Mouse (Mus musculus): ENCODE data around the gene Coq8a. TPM values are rescaled to one million over a fixed set of nuclear protein-coding genes. Genes with fewer than 3 reads are reported as not detected.

Gene Coq8a
- polyA plus RNA-seq, 1 experiment from 2014 or later = 28.3 TPM

DNA sequence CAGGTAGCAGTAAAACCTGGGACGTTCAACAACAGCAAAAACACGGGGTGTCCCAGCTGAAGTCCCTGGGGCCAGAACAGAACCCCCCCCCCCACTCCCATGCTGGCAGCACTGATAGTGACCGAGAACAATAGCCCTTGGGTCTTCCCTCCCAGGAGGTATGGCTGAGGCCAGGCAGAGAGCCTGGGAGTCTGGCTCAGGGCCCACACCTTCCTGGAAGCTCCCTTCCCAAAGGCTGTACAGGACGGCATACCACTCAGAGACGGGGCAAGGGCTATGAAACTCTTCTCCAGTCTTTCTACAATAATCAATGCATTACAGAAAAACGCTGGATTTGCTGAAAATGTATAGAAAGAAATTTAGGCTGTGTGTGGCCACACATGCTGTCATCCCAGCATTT, 24.7 kb downstream of the Coq8a start:
- Histone ChIP-seq H3K36me3 (peaks cover 3% of the 10 kb centered on the region; the same call in 1 of the 2 replicates), H3K4me1 (peaks cover 5% of the 10 kb centered on the region), H3K4me3 (no peak overlapping the region), H3K4me2 (no peak overlapping the region), H3K9ac (no peak overlapping the region), H3K27me3 (replicated peaks) (no peaks in the 10 kb centered on the region), H3K27ac (replicated peaks) (no peak overlapping the region), H3K9me3 (no peaks in the 10 kb centered on the region)
- 55% methylated on average over 6 of the region's 6 CpGs for WGBS
- ATAC-seq (ENCODE audit: extremely low read depth, insufficient number of reproducible peaks, low FRiP score, low TSS enrichment) = no peak

DNA sequence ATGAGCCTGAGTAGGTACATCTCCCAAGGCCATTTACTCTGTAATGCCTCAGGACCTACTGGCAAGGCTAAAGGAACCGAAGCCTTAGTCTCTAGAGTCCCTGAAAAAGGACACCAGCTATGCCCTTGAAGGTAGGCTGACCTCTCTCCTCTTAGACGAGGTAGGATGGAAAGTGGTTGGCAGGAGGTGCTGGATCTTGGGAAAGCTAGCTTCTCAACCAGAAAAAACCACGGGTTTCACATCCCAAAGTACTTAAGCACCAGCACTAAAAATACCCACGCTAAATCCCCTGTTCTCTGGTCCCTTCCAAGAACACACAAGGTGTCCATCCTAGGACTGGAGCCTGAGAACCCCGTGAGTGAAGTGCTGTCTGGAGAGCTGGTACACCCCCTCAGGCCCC, 26.4 kb downstream of the Coq8a start:
- Histone ChIP-seq H3K27ac (replicated peaks) (no peak overlapping the region), H3K4me2 (no peak overlapping the region), H3K4me3 (no peak overlapping the region), H3K9ac (no peak overlapping the region), H3K4me1 (no peaks in the 10 kb centered on the region), H3K36me3 (peaks cover 4% of the 10 kb centered on the region; the same call in 1 of the 2 replicates), H3K27me3 (replicated peaks) (no peaks in the 10 kb centered on the region), H3K9me3 (no peaks in the 10 kb centered on the region)
- no peak for ATAC-seq (ENCODE audit: extremely low read depth, insufficient number of reproducible peaks, low FRiP score, low TSS enrichment)
- WGBS = 63% methylated on average over 5 of the region's 5 CpGs

DNA sequence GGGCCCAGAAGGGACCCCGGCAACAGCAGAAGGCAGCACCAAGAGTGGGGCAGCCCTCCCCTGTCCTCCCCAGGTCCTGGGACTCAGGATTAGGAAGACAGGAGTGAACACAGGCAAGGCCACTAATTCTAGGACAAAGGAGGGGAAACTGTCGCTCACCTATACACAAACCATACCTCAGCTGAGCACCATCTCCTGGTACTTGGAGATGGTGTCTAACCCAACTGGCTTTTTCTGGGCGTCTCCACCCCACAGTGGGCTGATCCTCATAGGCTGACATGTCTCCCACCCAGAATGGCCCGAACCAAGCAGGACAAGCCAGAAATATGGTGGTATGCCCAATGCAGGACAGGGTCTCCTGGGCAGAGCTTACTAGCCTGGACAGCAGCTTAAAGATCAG, 26.8 kb downstream of the Coq8a start:
- Histone ChIP-seq H3K27ac (replicated peaks) (no peak overlapping the region), H3K4me1 (no peaks in the 10 kb centered on the region), H3K36me3 (peaks cover 7% of the 10 kb centered on the region; the same call in 1 of the 2 replicates), H3K27me3 (replicated peaks) (no peaks in the 10 kb centered on the region), H3K9ac (no peak overlapping the region), H3K4me3 (no peak overlapping the region), H3K4me2 (no peak overlapping the region), H3K9me3 (no peaks in the 10 kb centered on the region)
- WGBS = 82% methylated on average over 4 of the region's 4 CpGs
- no peak for ATAC-seq (ENCODE audit: extremely low read depth, insufficient number of reproducible peaks, low FRiP score, low TSS enrichment)

DNA sequence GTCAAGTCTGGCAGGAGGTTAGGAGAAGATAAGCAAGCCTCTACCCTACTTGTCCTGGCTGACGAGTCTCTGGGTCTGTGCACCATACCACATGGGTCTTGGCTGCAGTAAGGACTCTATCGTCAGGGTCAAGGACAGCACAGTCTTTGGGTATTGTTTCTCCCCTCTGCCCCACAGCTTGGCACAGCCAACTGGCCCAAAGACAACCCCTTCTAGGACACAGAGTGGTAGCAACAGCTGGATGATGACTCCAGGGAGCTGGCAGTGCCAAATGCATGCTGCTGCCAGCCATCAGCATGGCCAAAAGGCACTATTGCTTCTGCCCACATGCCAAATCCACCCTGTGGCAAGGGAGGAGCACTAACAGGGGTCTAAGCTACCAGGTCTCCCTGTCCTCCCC, 27.5 kb downstream of the Coq8a start:
- H3K9me3 ChIP-seq = no peaks in the 10 kb centered on the region
- H3K9ac ChIP-seq = no peak overlapping the region
- peaks cover 14% of the 10 kb centered on the region for H3K36me3 ChIP-seq
- ATAC-seq (ENCODE audit: extremely low read depth, insufficient number of reproducible peaks, low FRiP score, low TSS enrichment) = no peak
- no peak overlapping the region for H3K4me2 ChIP-seq
- H3K4me3 ChIP-seq = no peak overlapping the region
- H3K27me3 ChIP-seq (replicated peaks) = no peaks in the 10 kb centered on the region
- H3K4me1 ChIP-seq = no peaks in the 10 kb centered on the region
- 45% methylated on average over 2 of the region's 2 CpGs for WGBS
- H3K27ac ChIP-seq (replicated peaks) = no peak overlapping the region

DNA sequence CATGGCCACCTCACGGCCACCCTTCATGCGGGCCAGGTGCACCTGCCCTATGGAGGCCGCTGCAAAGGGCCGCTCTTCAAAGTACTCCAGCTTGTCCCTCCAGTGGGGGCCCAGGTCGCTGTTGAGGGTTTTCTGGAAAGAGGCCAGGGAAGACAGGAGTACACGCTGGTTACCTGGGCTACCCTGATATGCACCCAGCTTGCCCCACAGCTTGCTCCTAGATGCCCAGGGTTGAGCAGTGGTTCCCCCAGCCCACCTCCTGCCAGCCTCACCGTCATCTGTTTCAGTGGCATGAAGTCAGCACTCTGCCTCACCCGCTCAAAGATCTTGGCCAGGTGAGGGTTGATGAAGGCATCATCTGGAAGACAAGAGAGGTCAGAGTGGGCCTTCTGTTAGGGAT, 29.3 kb downstream of the Coq8a start:
- WGBS = 82% methylated on average over 8 of the region's 8 CpGs
- Histone ChIP-seq H3K4me1 (no peaks in the 10 kb centered on the region), H3K27ac (replicated peaks) (no peak overlapping the region), H3K27me3 (replicated peaks) (no peaks in the 10 kb centered on the region), H3K4me3 (no peak overlapping the region), H3K9me3 (no peaks in the 10 kb centered on the region), H3K9ac (no peak overlapping the region), H3K4me2 (no peak overlapping the region), H3K36me3 (peaks cover 30% of the 10 kb centered on the region)
- ATAC-seq (ENCODE audit: extremely low read depth, insufficient number of reproducible peaks, low FRiP score, low TSS enrichment) = no peak

DNA sequence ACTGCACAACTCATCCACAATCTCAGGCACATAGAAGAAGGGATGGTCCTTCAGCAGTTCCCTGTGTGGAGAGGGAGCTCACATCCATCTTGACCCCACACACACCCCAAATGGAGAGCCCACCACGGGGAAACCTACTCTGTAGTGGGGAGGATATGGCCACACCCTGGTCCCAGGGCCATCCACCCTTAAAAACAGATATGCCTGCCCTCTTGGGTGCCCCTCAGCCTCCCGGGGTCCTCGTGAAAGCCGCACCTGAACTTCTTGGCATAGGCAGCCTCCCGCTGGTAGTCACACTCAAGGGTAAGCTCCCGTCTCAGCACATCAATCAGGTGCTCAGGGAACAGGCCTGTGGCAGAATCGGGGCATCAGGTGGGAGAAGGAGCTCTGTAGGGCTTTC, 30.2 kb downstream of the Coq8a start:
- Histone ChIP-seq H3K27me3 (replicated peaks) (no peaks in the 10 kb centered on the region), H3K9me3 (no peaks in the 10 kb centered on the region), H3K27ac (replicated peaks) (no peak overlapping the region), H3K9ac (no peak overlapping the region), H3K4me2 (no peak overlapping the region), H3K4me1 (no peaks in the 10 kb centered on the region), H3K36me3 (peaks cover 32% of the 10 kb centered on the region), H3K4me3 (no peak overlapping the region)
- no peak for ATAC-seq (ENCODE audit: extremely low read depth, insufficient number of reproducible peaks, low FRiP score, low TSS enrichment)
- 81% methylated on average over 7 of the region's 7 CpGs for WGBS

- WGBS = 90% methylated on average over 6 of the region's 6 CpGs
- no peaks in the 10 kb centered on the region for H3K4me1 ChIP-seq
- ATAC-seq (ENCODE audit: extremely low read depth, insufficient number of reproducible peaks, low FRiP score, low TSS enrichment) = no peak
- no peak overlapping the region for H3K4me2 ChIP-seq
- H3K36me3 ChIP-seq = peaks cover 37% of the 10 kb centered on the region
- H3K27ac ChIP-seq (replicated peaks) = no peak overlapping the region
- no peaks in the 10 kb centered on the region for H3K27me3 ChIP-seq (replicated peaks)
- no peaks in the 10 kb centered on the region for H3K9me3 ChIP-seq
- H3K4me3 ChIP-seq = no peak overlapping the region
- no peak overlapping the region for H3K9ac ChIP-seq
Observed at GRCm38 (mm10) chr1:180168294-180168693, 31.1 kb downstream of the Coq8a start.

DNA sequence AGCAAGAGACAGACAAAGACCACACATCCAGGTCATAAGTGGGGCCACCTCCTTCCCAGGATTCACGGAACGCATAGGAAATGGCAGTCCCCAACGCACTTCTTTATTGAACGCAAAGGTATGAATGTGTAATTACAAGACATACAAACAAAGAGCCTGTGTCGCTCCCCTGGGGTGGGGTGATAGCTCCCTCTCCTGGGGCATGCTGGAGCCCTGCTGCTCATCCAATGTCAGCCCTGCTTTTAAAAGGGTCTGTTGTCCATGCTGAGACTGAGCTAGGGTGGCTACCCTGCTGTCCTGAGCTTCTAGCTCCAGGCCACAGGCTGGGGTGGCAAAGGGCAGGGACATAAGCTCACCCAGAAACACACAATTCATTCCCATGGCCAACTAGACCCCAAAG, 32.9 kb downstream of the Coq8a start:
- no peak for ATAC-seq (ENCODE audit: extremely low read depth, insufficient number of reproducible peaks, low FRiP score, low TSS enrichment)
- Histone ChIP-seq H3K9me3 (no peaks in the 10 kb centered on the region), H3K27ac (replicated peaks) (no peak overlapping the region), H3K4me2 (no peak overlapping the region), H3K4me1 (no peaks in the 10 kb centered on the region), H3K4me3 (no peak overlapping the region), H3K36me3 (peaks cover 53% of the 10 kb centered on the region), H3K27me3 (replicated peaks) (no peaks in the 10 kb centered on the region), H3K9ac (no peak overlapping the region)
- 85% methylated on average over 5 of the region's 5 CpGs for WGBS

DNA sequence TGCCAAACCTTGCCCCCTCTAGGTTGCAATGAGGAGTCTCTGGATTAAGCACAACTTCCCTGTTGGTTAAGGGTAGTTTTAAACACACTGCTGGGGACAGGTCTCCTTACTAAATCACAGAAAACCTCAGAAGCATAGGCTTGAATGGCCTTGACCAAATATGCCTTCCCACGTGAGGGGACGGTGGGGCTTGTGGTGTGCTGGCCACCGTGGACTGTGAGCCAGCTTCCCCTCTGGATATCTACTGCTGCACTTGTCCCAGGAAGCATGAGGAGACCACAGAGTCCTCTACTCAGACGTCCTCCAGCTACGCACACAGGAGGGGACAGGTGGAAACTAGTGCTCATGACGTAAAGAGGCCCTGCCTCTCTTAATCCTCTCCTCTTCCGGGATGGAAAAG, 36.4 kb downstream of the Coq8a start:
- H3K4me1 ChIP-seq = no peaks in the 10 kb centered on the region
- H3K27ac ChIP-seq (replicated peaks) = no peak overlapping the region
- H3K36me3 ChIP-seq = peaks cover 72% of the 10 kb centered on the region
- H3K9ac ChIP-seq = no peak overlapping the region
- no peak overlapping the region for H3K4me3 ChIP-seq
- H3K9me3 ChIP-seq = no peaks in the 10 kb centered on the region
- no peak for ATAC-seq (ENCODE audit: extremely low read depth, insufficient number of reproducible peaks, low FRiP score, low TSS enrichment)
- WGBS = 87% methylated on average over 7 of the region's 7 CpGs
- no peak overlapping the region for H3K4me2 ChIP-seq
- H3K27me3 ChIP-seq (replicated peaks) = no peaks in the 10 kb centered on the region

GRCm38 (mm10) chr1:180161566-180162355, 37.6 kb downstream of the Coq8a start:
- peaks cover 61% of the 10 kb centered on the region for H3K36me3 ChIP-seq
- no peak overlapping the region for H3K4me2 ChIP-seq
- ATAC-seq (ENCODE audit: extremely low read depth, insufficient number of reproducible peaks, low FRiP score, low TSS enrichment) = no peak; the same call in 1 of the 2 replicates
- no peak overlapping the region for H3K27ac ChIP-seq (replicated peaks)
- H3K4me3 ChIP-seq = no peak overlapping the region
- H3K4me1 ChIP-seq = no peaks in the 10 kb centered on the region
- H3K27me3 ChIP-seq (replicated peaks) = no peaks in the 10 kb centered on the region
- no peaks in the 10 kb centered on the region for H3K9me3 ChIP-seq
- no peak overlapping the region for H3K9ac ChIP-seq
- 87% methylated on average over 20 of the region's 20 CpGs for WGBS

DNA sequence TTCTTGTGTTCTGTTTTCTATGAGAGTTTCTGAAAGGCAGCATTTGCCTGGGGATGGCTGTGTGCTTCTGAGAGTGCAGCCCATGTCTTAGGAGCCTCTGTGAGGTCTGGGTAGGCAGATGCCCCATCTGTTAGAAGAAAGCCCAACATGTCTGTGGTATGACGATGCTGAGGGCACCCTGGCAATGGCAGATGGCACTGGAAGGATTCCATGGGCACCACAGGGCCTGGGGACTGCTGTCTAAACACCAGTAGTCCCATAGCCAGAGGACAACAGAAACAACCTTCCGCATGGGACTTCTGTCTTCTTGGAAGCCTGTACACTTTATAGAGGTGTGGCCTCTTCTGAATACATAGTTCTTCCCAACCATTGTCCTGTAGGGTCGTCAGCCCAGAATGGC, 38.2 kb downstream of the Coq8a start:
- Histone ChIP-seq H3K4me1 (no peaks in the 10 kb centered on the region), H3K36me3 (peaks cover 55% of the 10 kb centered on the region), H3K27ac (replicated peaks) (no peak overlapping the region), H3K4me3 (no peak overlapping the region), H3K9me3 (no peaks in the 10 kb centered on the region), H3K27me3 (replicated peaks) (no peaks in the 10 kb centered on the region), H3K9ac (no peak overlapping the region), H3K4me2 (no peak overlapping the region)
- no peak for ATAC-seq (ENCODE audit: extremely low read depth, insufficient number of reproducible peaks, low FRiP score, low TSS enrichment)
- 88% methylated on average over 3 of the region's 3 CpGs for WGBS

DNA sequence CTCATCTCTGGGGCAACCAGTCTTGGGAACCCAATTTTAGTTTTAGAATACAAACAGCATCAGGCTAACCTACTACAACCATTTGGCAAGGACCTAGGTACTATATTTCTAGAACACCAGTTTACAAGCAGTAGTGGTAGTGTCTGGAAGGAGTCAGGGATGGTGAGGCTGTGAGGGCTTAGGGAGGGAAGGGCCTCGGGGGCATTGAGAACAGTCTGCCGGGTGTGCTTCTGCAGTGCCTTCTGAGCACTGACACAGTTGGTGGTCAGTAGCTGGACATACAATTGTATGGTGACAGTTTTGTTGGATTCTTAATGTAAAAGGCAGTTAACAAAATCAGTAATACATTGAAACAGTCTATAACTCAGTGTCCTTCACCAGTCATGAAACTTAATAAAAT, 38.9 kb downstream of the Coq8a start:
- Histone ChIP-seq H3K36me3 (peaks cover 53% of the 10 kb centered on the region), H3K27me3 (replicated peaks) (no peaks in the 10 kb centered on the region), H3K4me2 (no peak overlapping the region), H3K4me3 (no peak overlapping the region), H3K4me1 (no peaks in the 10 kb centered on the region), H3K9me3 (no peaks in the 10 kb centered on the region), H3K9ac (no peak overlapping the region), H3K27ac (replicated peaks) (no peak overlapping the region)
- 85% methylated on average over 2 of the region's 2 CpGs for WGBS
- ATAC-seq (ENCODE audit: extremely low read depth, insufficient number of reproducible peaks, low FRiP score, low TSS enrichment) = no peak

All from heart, embryonic 13.5 days (tissue).